Mouse (Mus musculus) embryonic facial prominence, embryonic 10.5 days (tissue): ENCODE measurements around the gene Phactr1. TPM values are rescaled to one million over a fixed set of nuclear protein-coding genes. Genes with fewer than 3 reads are reported as not detected.

ENCODE experiments used
- DNase-seq: peaks from one replicate; pipeline ENCODE4 v3.0.0-alpha.2; 2017; ENCODE audit warnings: low spot score
- H3K27ac ChIP-seq: fragments of 300-500 bp; sonication (generic); replicated peaks from 2 replicates; pipeline ENCODE4 v1.5.1; 2016; ENCODE audit warnings: mild to moderate bottlenecking
- H3K27me3 ChIP-seq: fragments of 300-500 bp; sonication (generic); replicated peaks from 2 replicates; pipeline ENCODE4 v1.6.1; 2016; ENCODE audit warnings: low read depth, mild to moderate bottlenecking; ENCODE audit not compliant: poor library complexity, severe bottlenecking
- H3K36me3 ChIP-seq: fragments of 300-500 bp; sonication (generic); replicated peaks from 2 replicates; pipeline ENCODE4 v1.6.1; 2016; ENCODE audit warnings: mild to moderate bottlenecking, moderate library complexity
- H3K4me1 ChIP-seq: fragments of 300-500 bp; sonication (generic); 2 replicates; pipeline ENCODE4 v1.6.1; 2016
- H3K4me3 ChIP-seq: fragments of 300-500 bp; sonication (generic); 2 replicates; pipeline ENCODE4 v1.5.1; 2016; ENCODE audit warnings: mild to moderate bottlenecking, moderate library complexity
- H3K9me3 ChIP-seq: fragments of 300-500 bp; sonication (generic); 2 replicates; pipeline ENCODE4 v1.6.1; 2016; ENCODE audit warnings: mild to moderate bottlenecking
- WGBS: fragments of 180-500 bp; shearing (Covaris S2); methylation state at CpG from one replicate; pipeline ENCODE4 v1.1.7; 2016; 5-methylcytosine and 5-hydroxymethylcytosine counted together
- polyA plus RNA-seq: library from polyadenylated mRNA; unstranded; fragments of >200 nt; fragmentation: Nextera tagmentation; extraction: Ambion mirVana; gene quantifications from 2 replicates; pipeline ENCODE4 v1.2.1, GENCODE M21; 2016

The Phactr1 gene
- polyA plus RNA-seq, 1 experiment from 2014 or later, result 14.5 TPM

DNA sequence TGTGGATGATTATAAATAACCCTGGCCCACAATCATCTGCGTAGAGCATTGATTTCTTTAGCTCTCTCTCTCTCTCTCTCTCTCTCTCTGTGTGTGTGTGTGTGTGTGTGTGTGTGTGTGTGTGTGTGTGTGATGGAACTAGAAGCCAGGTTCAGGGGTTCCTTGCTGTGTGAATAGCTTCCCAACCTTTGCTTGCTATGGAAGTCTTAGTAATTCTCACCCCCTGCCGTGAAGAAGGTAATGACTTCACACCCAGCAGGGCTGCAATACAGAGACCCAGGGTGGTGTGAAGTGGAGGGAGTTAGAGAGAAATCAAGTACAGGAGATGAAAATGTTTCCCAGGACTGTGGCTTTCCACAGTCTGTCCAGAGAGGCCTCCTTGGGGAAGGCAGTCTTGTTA is 293.5 kb downstream of the Phactr1 start:
- no peaks in the 10 kb centered on the region for H3K27me3 ChIP-seq
- 0 out of 2 replicates have a peak, but pooled peaks cover 3% of the 10 kb centered on the region for H3K4me1 ChIP-seq
- no peaks in the 10 kb centered on the region for H3K36me3 ChIP-seq
- H3K27ac ChIP-seq, result no peak overlapping the region
- H3K9me3 ChIP-seq, result no peaks in the 10 kb centered on the region
- WGBS, result 83% methylated on average over 2 of the region's 2 CpGs
- no peak overlapping the region for H3K4me3 ChIP-seq
- no peak for DNase-seq

DNA sequence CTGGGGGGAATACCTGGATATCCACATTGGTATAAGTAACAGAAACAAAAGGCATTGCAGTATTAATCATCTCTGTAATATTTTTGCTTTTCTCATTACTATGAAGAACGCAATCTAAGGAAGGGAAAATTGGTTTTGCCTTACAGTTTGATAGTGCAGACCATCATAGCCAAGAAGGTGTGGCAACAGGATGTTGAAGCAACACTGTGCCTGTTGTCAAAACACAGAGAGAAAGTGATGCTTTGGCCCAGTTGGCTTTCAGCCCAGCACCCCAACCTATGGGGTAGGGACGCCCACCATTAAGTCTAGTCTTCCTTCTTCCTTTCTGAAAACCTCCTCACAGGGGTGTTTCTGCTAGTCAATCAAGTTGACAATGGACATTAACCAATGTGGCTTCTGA is 294.1 kb downstream of the Phactr1 start:
- Histone ChIP-seq H3K9me3 (no peaks in the 10 kb centered on the region), H3K27me3 (no peaks in the 10 kb centered on the region), H3K36me3 (no peaks in the 10 kb centered on the region), H3K4me3 (no peak overlapping the region), H3K27ac (no peak overlapping the region), H3K4me1 (0 out of 2 replicates have a peak, but pooled peaks cover 3% of the 10 kb centered on the region)
- no peak for DNase-seq
- WGBS, result 85% methylated on average over 2 of the region's 2 CpGs

GRCm38 (mm10) chr13:42976144-42976543 is 295.7 kb downstream of the Phactr1 start:
- H3K27ac ChIP-seq, result no peak overlapping the region
- H3K27me3 ChIP-seq, result no peaks in the 10 kb centered on the region
- DNase-seq, result no peak
- H3K4me1 ChIP-seq, result 0 out of 2 replicates have a peak, but pooled peaks cover 3% of the 10 kb centered on the region
- H3K36me3 ChIP-seq, result no peaks in the 10 kb centered on the region
- 86% methylated on average over 3 of the region's 3 CpGs for WGBS
- H3K4me3 ChIP-seq, result no peak overlapping the region
- no peaks in the 10 kb centered on the region for H3K9me3 ChIP-seq

DNA sequence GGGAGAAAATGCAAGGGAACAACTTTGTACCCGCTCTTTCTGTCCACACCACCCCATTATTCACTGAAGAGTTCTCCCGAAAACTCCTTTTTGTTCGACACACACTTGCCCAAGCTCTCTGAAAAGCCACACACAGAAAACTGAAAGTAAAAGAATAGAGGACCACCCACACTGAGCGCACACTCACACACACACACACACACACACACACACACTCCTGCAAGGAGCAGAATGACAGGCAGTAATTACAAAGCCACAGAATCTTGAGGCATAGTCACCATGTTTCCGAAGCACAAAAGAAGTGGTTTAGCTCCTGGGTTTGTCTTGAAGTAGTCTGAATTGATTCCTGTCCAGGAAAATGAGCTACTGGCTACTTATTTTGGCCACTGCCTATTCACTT is 296.5 kb downstream of the Phactr1 start:
- H3K4me3 ChIP-seq, result no peak overlapping the region
- H3K9me3 ChIP-seq, result no peaks in the 10 kb centered on the region
- H3K4me1 ChIP-seq, result 0 out of 2 replicates have a peak, but pooled peaks cover 3% of the 10 kb centered on the region
- H3K27ac ChIP-seq, result no peak overlapping the region
- DNase-seq, result peak; percentile 25
- WGBS, result 74% methylated on average over 5 of the region's 5 CpGs
- no peaks in the 10 kb centered on the region for H3K27me3 ChIP-seq
- H3K36me3 ChIP-seq, result no peaks in the 10 kb centered on the region

DNA sequence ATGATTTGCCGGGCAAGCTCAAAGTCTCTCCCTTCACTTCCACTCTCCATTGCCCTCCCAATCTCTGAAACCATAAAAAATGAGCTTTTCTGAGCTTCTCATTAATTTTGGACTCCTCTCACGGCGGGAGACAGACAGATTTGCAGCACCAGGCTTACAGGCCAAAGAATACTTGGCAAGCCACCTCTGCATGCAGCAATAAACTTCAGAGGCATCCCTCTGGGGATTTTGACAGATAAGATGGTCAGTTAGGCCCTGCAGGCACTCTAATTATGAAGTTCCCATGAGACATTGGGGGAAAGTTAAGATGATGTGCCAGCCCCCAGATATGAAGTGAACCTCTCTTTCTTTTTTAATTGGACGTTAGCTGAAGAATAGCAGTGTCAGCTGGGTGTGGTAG is 300.2 kb downstream of the Phactr1 start:
- Histone ChIP-seq H3K36me3 (no peaks in the 10 kb centered on the region), H3K9me3 (no peaks in the 10 kb centered on the region), H3K27me3 (no peaks in the 10 kb centered on the region; the same call in 1 of the 2 replicates), H3K4me1 (0 out of 2 replicates have a peak, but pooled peaks cover 3% of the 10 kb centered on the region), H3K4me3 (no peak overlapping the region), H3K27ac (no peak overlapping the region)
- DNase-seq, result no peak
- WGBS, result 87% methylated on average over 4 of the region's 4 CpGs

GRCm38 (mm10) chr13:42982646-42983045 is 302.2 kb downstream of the Phactr1 start:
- Histone ChIP-seq H3K9me3 (no peaks in the 10 kb centered on the region), H3K27ac (no peak overlapping the region), H3K4me1 (no peaks in the 10 kb centered on the region), H3K36me3 (no peaks in the 10 kb centered on the region), H3K4me3 (no peak overlapping the region), H3K27me3 (no peaks in the 10 kb centered on the region; the same call in 1 of the 2 replicates)
- 90% methylated on average over 9 of the region's 9 CpGs for whole genome bisulfite sequencing
- DNase-seq, result no peak

DNA sequence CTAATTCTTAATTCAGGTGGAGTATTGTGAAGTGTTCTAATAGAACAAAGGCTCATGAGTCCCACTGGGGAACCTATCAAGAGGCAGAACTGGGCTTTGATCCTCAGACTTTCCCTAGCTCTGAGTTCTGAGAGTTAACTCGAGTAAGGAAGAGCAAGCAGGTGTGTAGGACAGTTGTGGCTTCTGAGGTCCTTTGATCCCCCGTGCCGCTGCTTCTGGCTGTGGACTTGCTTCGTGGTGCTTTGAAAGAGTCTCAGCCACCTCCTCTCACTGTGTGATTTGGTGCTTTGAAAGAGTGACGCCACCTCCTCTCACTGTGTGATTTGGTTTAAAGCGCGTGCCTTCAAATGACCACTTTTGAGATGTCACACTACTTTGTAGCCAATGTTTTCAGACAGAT is 305.4 kb downstream of the Phactr1 start:
- no peaks in the 10 kb centered on the region for H3K36me3 ChIP-seq
- no peak overlapping the region for H3K4me3 ChIP-seq
- no peak for DNase-seq
- no peaks in the 10 kb centered on the region for H3K4me1 ChIP-seq
- no peak overlapping the region for H3K27ac ChIP-seq
- H3K27me3 ChIP-seq, result no peaks in the 10 kb centered on the region; the same call in 1 of the 2 replicates
- WGBS, result 86% methylated on average over 7 of the region's 7 CpGs
- H3K9me3 ChIP-seq, result no peaks in the 10 kb centered on the region

DNA sequence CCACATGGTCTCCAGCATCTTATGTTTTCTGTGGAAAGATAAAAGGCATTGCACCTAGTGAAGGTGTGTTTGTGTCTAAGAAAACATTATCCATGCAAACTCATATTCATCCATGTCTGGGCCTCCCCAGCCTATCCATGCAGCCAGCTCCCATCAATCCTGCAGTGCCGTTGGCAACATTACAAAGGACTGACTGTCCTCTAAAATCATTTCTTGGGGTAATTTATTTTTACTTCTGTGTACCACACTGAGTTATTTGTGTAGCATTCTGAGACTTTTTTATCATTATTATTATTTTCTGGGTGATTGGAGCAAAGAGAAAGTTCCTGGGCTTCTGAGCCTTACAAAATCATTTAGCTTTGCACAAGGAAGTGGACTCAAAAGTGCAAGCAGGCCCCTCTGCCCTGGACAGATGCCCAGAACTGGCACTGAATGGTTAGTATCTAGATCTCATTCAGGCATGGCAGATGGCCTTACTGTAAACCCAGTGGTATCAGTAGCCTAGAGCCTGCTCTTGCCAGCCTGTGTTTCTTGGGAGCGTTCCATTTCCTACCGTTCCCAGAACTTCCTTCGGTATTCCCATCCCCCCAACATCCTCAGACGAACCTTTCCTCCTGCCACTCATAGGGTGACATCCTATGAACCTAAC is 307.6 kb downstream of the Phactr1 start:
- Histone ChIP-seq H3K27me3 (no peaks in the 10 kb centered on the region; the same call in 1 of the 2 replicates), H3K9me3 (no peaks in the 10 kb centered on the region), H3K4me3 (no peak overlapping the region), H3K36me3 (no peaks in the 10 kb centered on the region), H3K27ac (no peak overlapping the region), H3K4me1 (no peaks in the 10 kb centered on the region)
- 77% methylated on average over 5 of the region's 5 CpGs for WGBS
- no peak for DNase-seq

- DNase-seq, result no peak
- Histone ChIP-seq H3K4me1 (no peaks in the 10 kb centered on the region), H3K4me3 (no peak overlapping the region), H3K36me3 (no peaks in the 10 kb centered on the region), H3K9me3 (0 out of 2 replicates have a peak, but pooled peaks cover 2% of the 10 kb centered on the region), H3K27ac (no peak overlapping the region), H3K27me3 (no peaks in the 10 kb centered on the region; the same call in 1 of the 2 replicates)
- 95% methylated on average over 5 of the region's 5 CpGs for WGBS
Observed at GRCm38 (mm10) chr13:42989481-42989880, 309.1 kb downstream of the Phactr1 start.

DNA sequence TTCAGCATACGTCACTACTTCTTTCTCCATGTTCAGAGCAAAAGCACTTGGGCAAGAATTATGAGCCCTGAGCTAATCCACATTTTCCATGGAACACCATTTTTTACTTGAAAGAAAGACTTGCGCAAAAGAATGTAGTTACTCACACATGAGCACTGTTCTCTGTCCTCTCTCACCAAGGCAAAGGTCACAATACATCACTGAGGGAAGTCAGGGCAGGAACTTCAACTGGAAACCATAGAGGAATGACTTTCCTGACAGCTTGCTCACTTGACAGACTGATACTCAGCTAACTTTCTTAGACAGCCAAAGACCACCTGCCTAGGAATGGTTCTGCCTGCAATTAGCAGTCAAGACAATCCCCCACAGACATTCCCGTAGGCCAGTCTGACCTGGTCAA is 309.6 kb downstream of the Phactr1 start:
- 0 out of 2 replicates have a peak, but pooled peaks cover 2% of the 10 kb centered on the region for H3K9me3 ChIP-seq
- H3K27ac ChIP-seq, result no peak overlapping the region
- H3K4me3 ChIP-seq, result no peak overlapping the region
- WGBS, result 82% methylated on average over 3 of the region's 3 CpGs
- no peaks in the 10 kb centered on the region for H3K36me3 ChIP-seq
- H3K4me1 ChIP-seq, result no peaks in the 10 kb centered on the region
- H3K27me3 ChIP-seq, result no peaks in the 10 kb centered on the region; the same call in 1 of the 2 replicates
- no peak for DNase-seq

DNA sequence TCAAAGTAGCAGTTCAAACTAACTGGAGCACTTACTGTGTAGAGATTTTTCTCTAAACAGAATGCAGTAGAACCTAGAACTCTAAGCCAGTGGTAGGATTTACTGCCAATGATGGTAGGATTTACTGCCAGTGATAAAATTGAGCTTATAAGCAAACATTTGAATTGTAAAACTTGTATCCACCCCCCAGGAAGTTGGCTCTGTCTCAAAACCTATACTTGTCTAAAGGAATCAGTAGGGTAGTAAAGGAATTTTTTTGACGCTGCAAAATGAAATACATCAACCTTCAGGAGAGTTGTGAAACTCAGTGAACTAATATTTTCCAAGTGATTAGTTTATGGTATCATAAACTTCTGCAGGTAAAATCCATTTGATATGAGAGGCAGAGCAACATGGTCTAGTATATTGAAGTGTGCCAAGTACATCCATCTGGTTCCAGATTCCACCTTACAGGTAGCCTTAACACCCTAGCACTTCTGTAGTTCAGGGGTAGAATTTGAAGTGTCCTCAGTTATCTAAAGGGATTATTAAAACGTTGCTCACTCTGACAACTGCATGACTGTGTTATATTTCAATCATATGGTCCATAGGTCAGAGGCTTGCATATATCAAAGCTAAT is 310.2 kb downstream of the Phactr1 start:
- no peaks in the 10 kb centered on the region for H3K4me1 ChIP-seq

GRCm38 (mm10) chr13:42991164-42991563 is 310.7 kb downstream of the Phactr1 start:
- DNase-seq, result no peak
- Histone ChIP-seq H3K27me3 (no peaks in the 10 kb centered on the region; the same call in 1 of the 2 replicates), H3K9me3 (0 out of 2 replicates have a peak, but pooled peaks cover 2% of the 10 kb centered on the region), H3K4me1 (no peaks in the 10 kb centered on the region), H3K27ac (no peak overlapping the region), H3K36me3 (no peaks in the 10 kb centered on the region), H3K4me3 (no peak overlapping the region)
- WGBS, result 81% methylated on average over 3 of the region's 3 CpGs

More for the DNA sequence above, 310.2 kb downstream of the Phactr1 start:
- no peak overlapping the region for H3K27ac ChIP-seq
- H3K9me3 ChIP-seq, result 0 out of 2 replicates have a peak, but pooled peaks cover 2% of the 10 kb centered on the region
- no peaks in the 10 kb centered on the region for H3K36me3 ChIP-seq
- H3K27me3 ChIP-seq, result no peaks in the 10 kb centered on the region; the same call in 1 of the 2 replicates
- no peak overlapping the region for H3K4me3 ChIP-seq
- no peak for DNase-seq
- 82% methylated on average over 2 of the region's 2 CpGs for WGBS

- no peaks in the 10 kb centered on the region for H3K4me1 ChIP-seq
- no peak overlapping the region for H3K27ac ChIP-seq
- 0 out of 2 replicates have a peak, but pooled peaks cover 2% of the 10 kb centered on the region for H3K9me3 ChIP-seq
- no peaks in the 10 kb centered on the region for H3K36me3 ChIP-seq
- H3K4me3 ChIP-seq, result no peak overlapping the region
- peak; percentile 15 for DNase-seq
- 49% methylated on average over 4 of the region's 4 CpGs for WGBS
- no peaks in the 10 kb centered on the region; the same call in 1 of the 2 replicates for H3K27me3 ChIP-seq
Observed at GRCm38 (mm10) chr13:42992306-42992705, 311.9 kb downstream of the Phactr1 start.
